Mouse (Mus musculus): ENCODE measurements at regions not wholly inside any gene's neighbourhood (a gene's known extent, or its start where the extent isn't known, plus 50 kb on each side); places are given as distances from the start of the nearest gene placed in this dataset.

DNA sequence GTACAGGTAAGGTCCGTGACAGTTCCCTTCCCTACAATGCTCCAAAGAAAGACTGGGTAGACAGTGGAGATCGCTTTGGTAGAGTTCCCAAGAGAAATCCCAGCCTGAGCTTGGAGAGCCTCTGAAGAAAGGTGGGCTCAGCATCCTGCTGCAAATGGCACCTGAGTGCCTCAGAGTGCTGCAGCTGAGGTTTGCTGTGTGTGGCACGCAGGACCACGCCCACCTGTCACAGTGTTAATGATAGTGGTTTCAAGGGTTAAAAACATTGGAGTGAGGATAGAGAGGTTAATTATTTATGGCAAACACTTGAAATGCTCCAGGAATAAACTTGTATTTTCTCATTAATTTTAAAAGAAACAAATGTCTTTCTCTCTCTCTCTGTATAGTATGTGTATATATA lies 137.2 kb upstream of the Klf12 start:
- TF ChIP-seq POLR2A (IDR thresholded peaks at IDR 0.05; ENCODE audit: insufficient read depth, low read length) (no peak), CTCF (IDR thresholded peaks at IDR 0.05; ENCODE audit: low read depth, low read length) (no peak), EP300 (IDR thresholded peaks at IDR 0.05; ENCODE audit: insufficient read depth, low read depth, low read length) (no peak)
